26 mouse cellular contexts compared by ENCODE assay signal in genomic region chr7:43770701-43771100, GRCm38 (mm10). TPM values are rescaled to one million over a fixed set of nuclear protein-coding genes. Genes with fewer than 3 reads are reported as not detected.
DNase-seq lines count a peak whose midpoint lies in the region; ATAC-seq and TF ChIP-seq lines count a peak whose summit lies in the region.
"Had no signal": no experiment of that assay in that cellular context is flagged by ENCODE, and none has a peak within 500 bp of the region (broad histone marks: within the 10 kb centered on the region; RNA-seq: fewer than 3 reads in every experiment).

No protein-coding gene starts in this region.

- no peak for TF ChIP-seq CTCF in stomach, postnatal 0 days (IDR thresholded peaks at IDR 0.05; ENCODE audit: low read depth)

- no peak overlapping the region for H3K9ac ChIP-seq in midbrain, embryonic 14.5 days (replicated peaks; ENCODE audit: low read length)
- no peak overlapping the region for H3K9ac ChIP-seq in stomach, postnatal 0 days (ENCODE audit: low read length)
- H3K9ac ChIP-seq: embryonic facial prominence, embryonic 12.5 days; forebrain, embryonic 15.5 days; heart, embryonic 13.5 days; hindbrain, embryonic 13.5 days had no signal

- no peaks in the 10 kb centered on the region for H3K9me3 ChIP-seq in midbrain, embryonic 10.5 days (replicated peaks)
- no peaks in the 10 kb centered on the region for H3K9me3 ChIP-seq in midbrain, embryonic 14.5 days (ENCODE audit: control insufficient read depth, low read length)
- H3K9me3 ChIP-seq in stomach, postnatal 0 days (ENCODE audit: control insufficient read depth, low read length), result no peaks in the 10 kb centered on the region
- H3K9me3 ChIP-seq: embryonic facial prominence, embryonic 12.5 days; forebrain, embryonic 15.5 days; heart, embryonic 13.5 days; hindbrain, embryonic 13.5 days had no signal

- no peak for ATAC-seq in midbrain, embryonic 14.5 days (ENCODE audit: low FRiP score, low TSS enrichment)
- ATAC-seq in stomach, postnatal 0 days (ENCODE audit: low FRiP score, low TSS enrichment), result no peak
- ATAC-seq: activated CD4-positive, CD25-positive, alpha-beta regulatory T cell, adult 4 months; forebrain, embryonic 15.5 days; Patski had no signal

- TF ChIP-seq EP300 in stomach, postnatal 0 days (optimal IDR thresholded peaks at IDR 0.05), result no peak

- no peaks in the 10 kb centered on the region for H3K36me3 ChIP-seq in midbrain, embryonic 10.5 days
- no peaks in the 10 kb centered on the region for H3K36me3 ChIP-seq in midbrain, embryonic 14.5 days (ENCODE audit: control insufficient read depth, insufficient read depth, low read length)
- no peaks in the 10 kb centered on the region for H3K36me3 ChIP-seq in stomach, postnatal 0 days (ENCODE audit: control insufficient read depth, insufficient read depth, low read length)
- H3K36me3 ChIP-seq: embryonic facial prominence, embryonic 12.5 days; forebrain, embryonic 15.5 days; heart, embryonic 13.5 days; hindbrain, embryonic 13.5 days had no signal

- no peak overlapping the region for H3K4me3 ChIP-seq in midbrain, embryonic 10.5 days
- H3K4me3 ChIP-seq in midbrain, embryonic 14.5 days (replicated peaks; ENCODE audit: low read depth, low read length), result no peak overlapping the region
- no peak overlapping the region for H3K4me3 ChIP-seq in stomach, postnatal 0 days (ENCODE audit: low read depth, low read length)
- H3K4me3 ChIP-seq: embryonic facial prominence, embryonic 12.5 days; forebrain, embryonic 15.5 days; heart, embryonic 13.5 days; hindbrain, embryonic 13.5 days had no signal

- peak; percentile 2 for DNase-seq in heart, postnatal 4 days
- DNase-seq in heart, postnatal 25 days (ENCODE audit: low spot score), result no peak
- peak; percentile 9 for DNase-seq in midbrain, embryonic 10.5 days (ENCODE audit: low spot score)
- no peak for DNase-seq in midbrain, embryonic 14.5 days
- peak; percentile 1 for DNase-seq in thymus, postnatal 14 days
- DNase-seq in thymus, adult 18-20 months, result no peak
- DNase-seq in stomach, postnatal 0 days (ENCODE audit: low spot score), result peak; percentile 5
- DNase-seq: adrenal gland, postnatal 14 days; cerebellum, adult 11-12 months; cerebellum, adult 9-10 months; cerebellum, postnatal 25 days; gastrocnemius, postnatal 36 days; heart, adult 18-20 months had no signal

- intact Hi-C loops in heart, postnatal 25 days (cut with DNase I), result no loop called here

- H3K4me1 ChIP-seq in midbrain, embryonic 10.5 days, result peaks cover 19% of the 10 kb centered on the region
- H3K4me1 ChIP-seq in midbrain, embryonic 14.5 days (ENCODE audit: control insufficient read depth, insufficient read depth, low read length), result no peaks in the 10 kb centered on the region
- no peaks in the 10 kb centered on the region for H3K4me1 ChIP-seq in stomach, postnatal 0 days (replicated peaks; ENCODE audit: control insufficient read depth, insufficient read depth)
- H3K4me1 ChIP-seq: embryonic facial prominence, embryonic 12.5 days; forebrain, embryonic 15.5 days; heart, embryonic 13.5 days; hindbrain, embryonic 13.5 days had no signal

- H3K4me2 ChIP-seq in midbrain, embryonic 14.5 days (ENCODE audit: low read length), result no peak overlapping the region
- H3K4me2 ChIP-seq in stomach, postnatal 0 days (replicated peaks; ENCODE audit: low read depth), result no peak overlapping the region
- H3K4me2 ChIP-seq: embryonic facial prominence, embryonic 12.5 days; forebrain, embryonic 15.5 days; heart, embryonic 13.5 days; hindbrain, embryonic 13.5 days had no signal

- no peak overlapping the region for H3K27ac ChIP-seq in midbrain, embryonic 10.5 days (replicated peaks)
- H3K27ac ChIP-seq in midbrain, embryonic 14.5 days (replicated peaks; ENCODE audit: low read depth, low read length), result no peak overlapping the region
- no peak overlapping the region for H3K27ac ChIP-seq in stomach, postnatal 0 days (replicated peaks)
- H3K27ac ChIP-seq: embryonic facial prominence, embryonic 12.5 days; forebrain, embryonic 15.5 days; heart, embryonic 13.5 days; hindbrain, embryonic 13.5 days had no signal

- H3K27me3 ChIP-seq in midbrain, embryonic 10.5 days (ENCODE audit: low read depth, poor library complexity, severe bottlenecking), result no peaks in the 10 kb centered on the region
- H3K27me3 ChIP-seq in midbrain, embryonic 14.5 days (ENCODE audit: control insufficient read depth, insufficient read depth, low read length), result no peaks in the 10 kb centered on the region
- H3K27me3 ChIP-seq in stomach, postnatal 0 days (ENCODE audit: control insufficient read depth, insufficient read depth, low read length), result no peaks in the 10 kb centered on the region
- H3K27me3 ChIP-seq: embryonic facial prominence, embryonic 12.5 days; forebrain, embryonic 15.5 days; heart, embryonic 13.5 days; hindbrain, embryonic 13.5 days had no signal

- 97% methylated on average over 10 of the region's 10 CpGs for WGBS in midbrain, embryonic 10.5 days
- 95% methylated on average over 10 of the region's 10 CpGs for WGBS in midbrain, embryonic 14.5 days
- 90% methylated on average over 10 of the region's 10 CpGs for WGBS in stomach, postnatal 0 days

RNA-seq across cellular contexts. Expression of gene Klk12, which starts 2.0 kb away (rescaled TPM):
- total RNA-seq in heart, postnatal 4 days (2021), result not detected
- total RNA-seq in heart, postnatal 25 days (2021), result not detected
- polyA plus RNA-seq in midbrain, embryonic 10.5 days (2016; fragmentation: Nextera tagmentation; extraction: Ambion mirVana), result not detected in 2 replicates
- polyA plus RNA-seq in midbrain, embryonic 14.5 days (2014; fragmentation: Nextera tagmentation; extraction: Ambion mirVana), result not detected in 2 replicates
- 34.9 and 36.2 TPM in 2 replicates for polyA plus RNA-seq in stomach, postnatal 0 days (2015; fragmentation: Nextera tagmentation; extraction: Ambion mirVana)
- total RNA-seq: adrenal gland, adult 18-20 months; adrenal gland, postnatal 14 days; CH12.LX; gastrocnemius, adult 8-10 months; gastrocnemius, postnatal 36 days; heart, adult 18-20 months; hematopoietic stem cell, adult 5-6 weeks had no signal
- polyA plus RNA-seq: activated CD4-positive, CD25-positive, alpha-beta regulatory T cell, adult 4 months; cortical plate, adult 2 months; embryonic facial prominence, embryonic 12.5 days; forebrain, embryonic 11.5 days; forebrain, embryonic 15.5 days; heart, embryonic 13.5 days; heart, postnatal 0 days; hindbrain, embryonic 13.5 days; Patski had no signal

RNA-seq across cellular contexts. Expression of gene Klk11, which starts 3.7 kb away (rescaled TPM):
- total RNA-seq in heart, postnatal 4 days (2021), result not detected
- not detected for total RNA-seq in heart, postnatal 25 days (2021)
- not detected in 2 replicates for polyA plus RNA-seq in midbrain, embryonic 10.5 days (2016; fragmentation: Nextera tagmentation; extraction: Ambion mirVana)
- polyA plus RNA-seq in midbrain, embryonic 14.5 days (2014; fragmentation: Nextera tagmentation; extraction: Ambion mirVana), result not detected in 2 replicates
- polyA plus RNA-seq in stomach, postnatal 0 days (2015; fragmentation: Nextera tagmentation; extraction: Ambion mirVana), result 52.3 and 54.6 TPM in 2 replicates
- total RNA-seq: adrenal gland, adult 18-20 months; adrenal gland, postnatal 14 days; CH12.LX; hematopoietic stem cell, adult 5-6 weeks had no signal
- polyA plus RNA-seq: cortical plate, adult 2 months; forebrain, embryonic 11.5 days; forebrain, embryonic 15.5 days; heart, embryonic 13.5 days; heart, postnatal 0 days; hindbrain, embryonic 13.5 days; Patski had no signal

RNA-seq across cellular contexts. Expression of gene Klk10, which starts 10.1 kb away (rescaled TPM):
- not detected for total RNA-seq in heart, postnatal 4 days (2021)
- total RNA-seq in heart, postnatal 25 days (2021), result under 1 TPM; 0.20 to 0.42 TPM
- polyA plus RNA-seq in midbrain, embryonic 10.5 days (2016; fragmentation: Nextera tagmentation; extraction: Ambion mirVana), result 0.19 and 0.36 TPM in 2 replicates
- not detected in 2 replicates for polyA plus RNA-seq in midbrain, embryonic 14.5 days (2014; fragmentation: Nextera tagmentation; extraction: Ambion mirVana)
- 313 and 335 TPM in 2 replicates for polyA plus RNA-seq in stomach, postnatal 0 days (2015; fragmentation: Nextera tagmentation; extraction: Ambion mirVana)
- total RNA-seq: adrenal gland, postnatal 14 days; CH12.LX; gastrocnemius, postnatal 36 days; hematopoietic stem cell, adult 5-6 weeks had no signal
- polyA plus RNA-seq: hindbrain, embryonic 13.5 days; Patski had no signal

RNA-seq across cellular contexts. Expression of gene Klk9, which starts 21.0 kb away (rescaled TPM):
- not detected for total RNA-seq in heart, postnatal 4 days (2021)
- total RNA-seq in heart, postnatal 25 days (2021), result not detected
- not detected in 2 replicates for polyA plus RNA-seq in midbrain, embryonic 10.5 days (2016; fragmentation: Nextera tagmentation; extraction: Ambion mirVana)
- not detected in 2 replicates for polyA plus RNA-seq in midbrain, embryonic 14.5 days (2014; fragmentation: Nextera tagmentation; extraction: Ambion mirVana)
- polyA plus RNA-seq in stomach, postnatal 0 days (2015; fragmentation: Nextera tagmentation; extraction: Ambion mirVana), result 101 and 118 TPM in 2 replicates
- total RNA-seq: adrenal gland, adult 18-20 months; adrenal gland, postnatal 14 days; gastrocnemius, adult 8-10 months; gastrocnemius, postnatal 36 days; heart, adult 18-20 months; hematopoietic stem cell, adult 5-6 weeks had no signal
- polyA plus RNA-seq: activated CD4-positive, CD25-positive, alpha-beta regulatory T cell, adult 4 months; cortical plate, adult 2 months; forebrain, embryonic 11.5 days; forebrain, embryonic 15.5 days; heart, postnatal 0 days; Patski had no signal

RNA-seq across cellular contexts. Expression of gene Klk8, which starts 26.7 kb away (rescaled TPM):
- 10 to 100 TPM; 10.6 to 17.4 TPM for total RNA-seq in heart, postnatal 4 days (2021)
- total RNA-seq in heart, postnatal 25 days (2021), result 10 to 100 TPM; 12.6 to 13.3 TPM
- polyA plus RNA-seq in midbrain, embryonic 10.5 days (2016; fragmentation: Nextera tagmentation; extraction: Ambion mirVana), result 9.5 and 10.0 TPM in 2 replicates
- polyA plus RNA-seq in midbrain, embryonic 14.5 days (2014; fragmentation: Nextera tagmentation; extraction: Ambion mirVana), result 6.2 and 6.7 TPM in 2 replicates
- 139 and 155 TPM in 2 replicates for polyA plus RNA-seq in stomach, postnatal 0 days (2015; fragmentation: Nextera tagmentation; extraction: Ambion mirVana)
- polyA plus RNA-seq: Patski had no signal

Comparison
In these comparisons a context has a peak if more than half of its experiments do, and no peak if none do; other contexts are left out.
1. DNase-seq: peak in heart, postnatal 4 days (single experiment), midbrain, embryonic 10.5 days (single experiment), thymus, postnatal 14 days (single experiment) and stomach, postnatal 0 days (single experiment); none in heart, postnatal 25 days (single experiment), midbrain, embryonic 14.5 days (single experiment) and thymus, adult 18-20 months (0 of 2).
2. RNA of gene Klk12, which starts 2.0 kb away (polyA plus RNA-seq): 34.9 to 36.2 TPM in stomach, postnatal 0 days; not detected in midbrain, embryonic 10.5 days and not detected in midbrain, embryonic 14.5 days; every median in the first group is over 10 times any median in the second.
3. RNA of gene Klk11, which starts 3.7 kb away (polyA plus RNA-seq): 52.3 to 54.6 TPM in stomach, postnatal 0 days; not detected in midbrain, embryonic 10.5 days and not detected in midbrain, embryonic 14.5 days; every median in the first group is over 10 times any median in the second.
4. RNA of gene Klk10, which starts 10.1 kb away (polyA plus RNA-seq): 313 to 335 TPM in stomach, postnatal 0 days; 0.19 to 0.36 TPM in midbrain, embryonic 10.5 days and not detected in midbrain, embryonic 14.5 days; every median in the first group is over 100 times any median in the second.